Mouse (Mus musculus): ENCODE results near the gene Ttc33. TPM values are rescaled to one million over a fixed set of nuclear protein-coding genes. Genes with fewer than 3 reads are reported as not detected.

Ttc33 gene
- polyA plus RNA-seq, 1 experiment from 2014 or later = 52.5 TPM

DNA sequence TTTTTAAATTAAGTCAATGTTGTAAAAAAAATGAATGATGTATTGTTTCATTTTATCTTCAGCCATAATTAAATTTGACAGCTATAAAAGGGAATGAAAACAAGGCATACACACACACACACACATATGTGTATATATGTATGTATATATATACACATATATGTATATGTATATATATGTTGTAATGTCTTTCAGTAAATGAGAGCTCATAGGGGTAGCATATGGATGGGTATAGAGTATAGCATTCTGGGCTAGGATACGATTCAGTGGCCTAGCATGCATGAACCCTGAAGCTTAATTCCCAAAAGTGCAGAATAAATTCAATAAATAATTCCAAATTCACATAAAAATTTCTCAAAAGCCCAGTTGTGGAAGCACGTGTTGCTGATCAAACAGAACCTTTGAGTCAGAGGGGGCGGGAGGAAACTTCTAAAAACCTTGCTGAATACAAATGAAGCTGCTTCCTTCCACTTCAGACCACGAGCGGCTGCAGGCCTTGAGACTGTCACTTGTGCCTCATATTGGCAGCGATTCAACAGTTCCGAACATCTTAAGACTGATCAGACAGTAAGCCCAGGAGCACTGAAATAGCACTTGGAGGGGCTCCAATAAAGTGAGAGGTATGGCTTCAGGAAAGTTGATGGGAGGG is 51.8 kb downstream of the Ttc33 start:
- no peak for ATAC-seq
- Histone ChIP-seq H3K4me1 (ENCODE audit: control insufficient read depth, insufficient read depth, low read depth, low read length) (peaks cover 4% of the 10 kb centered on the region), H3K9me3 (ENCODE audit: control insufficient read depth, low read length) (no peaks in the 10 kb centered on the region), H3K4me3 (ENCODE audit: low read length) (no peak overlapping the region), H3K27ac (ENCODE audit: low read depth, low read length) (no peak overlapping the region), H3K9ac (ENCODE audit: low read depth, low read length) (no peak overlapping the region), H3K4me2 (ENCODE audit: low read length) (no peak overlapping the region), H3K36me3 (ENCODE audit: control insufficient read depth, insufficient read depth, low read length) (no peaks in the 10 kb centered on the region), H3K27me3 (replicated peaks; ENCODE audit: control insufficient read depth, insufficient read depth, low read length) (no peaks in the 10 kb centered on the region)
- 49% methylated on average over 7 of the region's 7 CpGs for WGBS

GRCm38 (mm10) chr15:5238073-5238472 is 52.7 kb downstream of the Ttc33 start:
- no peak for ATAC-seq
- WGBS = 87% methylated on average over 7 of the region's 7 CpGs
- H3K27me3 ChIP-seq (replicated peaks; ENCODE audit: control insufficient read depth, insufficient read depth, low read length) = peaks cover 2% of the 10 kb centered on the region; the same call in 1 of the 2 replicates

GRCm38 (mm10) chr15:5238553-5238952 is 53.2 kb downstream of the Ttc33 start:
- Histone ChIP-seq H3K4me1 (ENCODE audit: control insufficient read depth, insufficient read depth, low read depth, low read length) (peaks cover 18% of the 10 kb centered on the region), H3K36me3 (ENCODE audit: control insufficient read depth, insufficient read depth, low read length) (no peaks in the 10 kb centered on the region), H3K9ac (ENCODE audit: low read depth, low read length) (no peak overlapping the region), H3K4me3 (ENCODE audit: low read length) (no peak overlapping the region), H3K27ac (ENCODE audit: low read depth, low read length) (no peak overlapping the region), H3K9me3 (ENCODE audit: control insufficient read depth, low read length) (no peaks in the 10 kb centered on the region), H3K27me3 (replicated peaks; ENCODE audit: control insufficient read depth, insufficient read depth, low read length) (peaks cover 4% of the 10 kb centered on the region; the same call in 1 of the 2 replicates), H3K4me2 (ENCODE audit: low read length) (no peak overlapping the region)
- ATAC-seq = no peak
- WGBS = 93% methylated on average over 4 of the region's 4 CpGs

More at GRCm38 (mm10) chr15:5238073-5238472, 52.7 kb downstream of the Ttc33 start:
- Histone ChIP-seq H3K4me2 (ENCODE audit: low read length) (no peak overlapping the region), H3K9me3 (ENCODE audit: control insufficient read depth, low read length) (no peaks in the 10 kb centered on the region), H3K4me3 (ENCODE audit: low read length) (no peak overlapping the region), H3K4me1 (ENCODE audit: control insufficient read depth, insufficient read depth, low read depth, low read length) (peaks cover 13% of the 10 kb centered on the region), H3K9ac (ENCODE audit: low read depth, low read length) (no peak overlapping the region), H3K27ac (ENCODE audit: low read depth, low read length) (no peak overlapping the region), H3K36me3 (ENCODE audit: control insufficient read depth, insufficient read depth, low read length) (no peaks in the 10 kb centered on the region)

GRCm38 (mm10) chr15:5239361-5239760 is 54.0 kb downstream of the Ttc33 start:
- H3K36me3 ChIP-seq (ENCODE audit: control insufficient read depth, insufficient read depth, low read length) = no peaks in the 10 kb centered on the region
- no peak overlapping the region for H3K4me3 ChIP-seq (ENCODE audit: low read length)
- peaks cover 4% of the 10 kb centered on the region; the same call in 1 of the 2 replicates for H3K27me3 ChIP-seq (replicated peaks; ENCODE audit: control insufficient read depth, insufficient read depth, low read length)
- no peak overlapping the region for H3K4me2 ChIP-seq (ENCODE audit: low read length)
- H3K9ac ChIP-seq (ENCODE audit: low read depth, low read length) = no peak overlapping the region
- ATAC-seq = no peak
- no peak overlapping the region for H3K27ac ChIP-seq (ENCODE audit: low read depth, low read length)
- H3K4me1 ChIP-seq (ENCODE audit: control insufficient read depth, insufficient read depth, low read depth, low read length) = peaks cover 23% of the 10 kb centered on the region
- H3K9me3 ChIP-seq (ENCODE audit: control insufficient read depth, low read length) = no peaks in the 10 kb centered on the region
- WGBS = 80% methylated on average over 4 of the region's 4 CpGs

- Histone ChIP-seq H3K27me3 (replicated peaks; ENCODE audit: control insufficient read depth, insufficient read depth, low read length) (peaks cover 6% of the 10 kb centered on the region; the same call in 1 of the 2 replicates), H3K4me1 (ENCODE audit: control insufficient read depth, insufficient read depth, low read depth, low read length) (peaks cover 23% of the 10 kb centered on the region), H3K9me3 (ENCODE audit: control insufficient read depth, low read length) (no peaks in the 10 kb centered on the region), H3K27ac (ENCODE audit: low read depth, low read length) (no peak overlapping the region), H3K9ac (ENCODE audit: low read depth, low read length) (no peak overlapping the region), H3K36me3 (ENCODE audit: control insufficient read depth, insufficient read depth, low read length) (no peaks in the 10 kb centered on the region), H3K4me3 (ENCODE audit: low read length) (no peak overlapping the region), H3K4me2 (ENCODE audit: low read length) (no peak overlapping the region)
- 79% methylated on average over 6 of the region's 6 CpGs for WGBS
- ATAC-seq = no peak
Observed at GRCm38 (mm10) chr15:5239901-5240300, 54.6 kb downstream of the Ttc33 start.

DNA sequence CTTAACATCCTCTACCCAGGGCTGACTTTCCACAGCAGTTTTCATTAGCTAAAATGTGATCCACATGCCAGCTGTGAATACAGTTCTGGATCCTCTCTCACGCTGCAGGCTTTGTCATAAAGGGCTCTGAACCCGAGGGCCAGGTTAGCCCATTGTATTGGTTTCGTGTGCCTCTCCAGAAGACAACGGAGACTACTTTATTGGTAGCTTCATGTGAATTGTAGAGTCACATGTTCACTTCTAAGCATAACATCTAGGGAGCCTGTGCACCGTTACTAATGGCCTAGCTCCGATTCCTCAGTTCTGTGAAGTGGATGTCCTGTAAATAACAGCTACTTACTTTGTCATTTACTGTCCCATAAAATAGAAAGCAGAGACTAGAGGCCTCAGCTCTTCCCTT is 55.0 kb downstream of the Ttc33 start:
- no peaks in the 10 kb centered on the region for H3K9me3 ChIP-seq (ENCODE audit: control insufficient read depth, low read length)
- ATAC-seq = no peak
- H3K27me3 ChIP-seq (replicated peaks; ENCODE audit: control insufficient read depth, insufficient read depth, low read length) = peaks cover 6% of the 10 kb centered on the region; the same call in 1 of the 2 replicates
- 83% methylated on average over 6 of the region's 6 CpGs for WGBS
- H3K4me2 ChIP-seq (ENCODE audit: low read length) = no peak overlapping the region
- H3K9ac ChIP-seq (ENCODE audit: low read depth, low read length) = no peak overlapping the region
- peaks cover 23% of the 10 kb centered on the region for H3K4me1 ChIP-seq (ENCODE audit: control insufficient read depth, insufficient read depth, low read depth, low read length)
- no peak overlapping the region for H3K4me3 ChIP-seq (ENCODE audit: low read length)
- no peaks in the 10 kb centered on the region for H3K36me3 ChIP-seq (ENCODE audit: control insufficient read depth, insufficient read depth, low read length)
- no peak overlapping the region for H3K27ac ChIP-seq (ENCODE audit: low read depth, low read length)

DNA sequence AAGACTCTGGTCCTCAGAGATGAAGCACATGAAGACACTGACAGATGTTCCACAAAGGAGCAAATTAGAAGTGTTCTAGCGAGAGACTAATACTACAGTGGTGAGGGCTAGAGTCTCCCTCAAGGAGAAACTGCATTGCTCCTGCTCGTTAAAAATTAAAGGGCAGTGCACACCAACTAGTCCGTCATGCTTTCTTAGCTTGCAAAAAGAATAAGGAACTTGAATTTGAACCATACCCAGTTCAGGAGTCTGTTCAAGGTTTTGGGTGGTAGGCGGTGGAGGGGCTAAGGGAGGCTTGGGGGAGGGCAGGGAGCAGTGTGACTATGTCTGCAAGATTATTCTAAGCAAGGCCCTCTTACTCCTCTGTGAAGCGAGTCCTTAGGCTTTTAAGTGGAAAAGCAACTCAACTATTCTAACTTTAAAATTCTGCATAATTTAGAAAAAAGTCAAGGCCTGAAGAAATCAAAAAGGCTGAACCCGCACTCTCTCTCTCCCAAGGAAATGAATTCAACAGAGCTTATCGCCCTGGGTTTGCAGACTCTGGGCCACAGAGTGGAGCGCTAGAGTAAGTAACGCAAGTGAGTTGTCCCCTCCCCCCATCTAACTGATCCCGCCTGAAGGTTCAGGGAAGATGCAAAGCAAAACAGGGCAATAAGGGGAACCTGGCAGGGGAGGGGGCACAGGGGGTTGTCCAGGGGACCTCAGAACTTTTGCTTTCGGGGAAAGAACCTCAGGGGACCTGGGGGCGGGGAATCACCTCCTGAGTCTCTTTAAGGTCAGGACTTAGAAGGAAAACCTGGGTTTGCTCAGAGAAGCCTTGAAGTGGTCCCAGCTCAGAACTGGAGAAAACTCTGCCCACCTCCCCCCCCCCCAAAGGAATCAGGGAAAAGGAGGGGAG is 56.2 kb downstream of the Ttc33 start:
- H3K4me1 ChIP-seq (ENCODE audit: control insufficient read depth, insufficient read depth, low read depth, low read length) = peaks cover 23% of the 10 kb centered on the region
- WGBS = 25% methylated on average over 12 of the region's 12 CpGs
- peak overlapping the region; percentile 75 for H3K9ac ChIP-seq (ENCODE audit: low read depth, low read length)
- H3K27ac ChIP-seq (ENCODE audit: low read depth, low read length) = peak overlapping the region; percentile 41; the same call in 1 of the 2 replicates
- ATAC-seq = peak; percentile 51
- H3K9me3 ChIP-seq (ENCODE audit: control insufficient read depth, low read length) = no peaks in the 10 kb centered on the region
- H3K27me3 ChIP-seq (replicated peaks; ENCODE audit: control insufficient read depth, insufficient read depth, low read length) = peaks cover 11% of the 10 kb centered on the region
- H3K4me2 ChIP-seq (ENCODE audit: low read length) = peak overlapping the region; percentile 100
- H3K36me3 ChIP-seq (ENCODE audit: control insufficient read depth, insufficient read depth, low read length) = no peaks in the 10 kb centered on the region
- peak overlapping the region; percentile 57 for H3K4me3 ChIP-seq (ENCODE audit: low read length)

- Histone ChIP-seq H3K4me1 (ENCODE audit: control insufficient read depth, insufficient read depth, low read depth, low read length) (peaks cover 23% of the 10 kb centered on the region), H3K36me3 (ENCODE audit: control insufficient read depth, insufficient read depth, low read length) (no peaks in the 10 kb centered on the region), H3K9ac (ENCODE audit: low read depth, low read length) (peak overlapping the region; percentile 75), H3K27me3 (replicated peaks; ENCODE audit: control insufficient read depth, insufficient read depth, low read length) (peaks cover 11% of the 10 kb centered on the region), H3K9me3 (ENCODE audit: control insufficient read depth, low read length) (no peaks in the 10 kb centered on the region), H3K27ac (ENCODE audit: low read depth, low read length) (peak overlapping the region; percentile 41; the same call in 1 of the 2 replicates), H3K4me2 (ENCODE audit: low read length) (peak overlapping the region; percentile 100), H3K4me3 (ENCODE audit: low read length) (peak overlapping the region; percentile 57)
- peak; percentile 64 for ATAC-seq
- 2% methylated on average over 54 of the region's 61 CpGs for WGBS
Observed at GRCm38 (mm10) chr15:5242241-5243035, 57.1 kb downstream of the Ttc33 start.

Measured in hindbrain, embryonic 16.5 days (tissue).